Comparison of ENCODE assay signal across 8 mouse cellular contexts in genomic region chr2:118203739-118204461, GRCm38 (mm10). TPM values are rescaled to one million over a fixed set of nuclear protein-coding genes. Genes with fewer than 3 reads are reported as not detected.
DNase-seq lines count a peak whose midpoint lies in the region; ATAC-seq lines count a peak whose summit lies in the region.

No protein-coding gene starts in this region.

- 12% methylated on average over 16 of the region's 16 CpGs for WGBS in lung, embryonic 15.5 days
- 7% methylated on average over 16 of the region's 16 CpGs for WGBS in limb, embryonic 13.5 days

- H3K4me3 ChIP-seq in lung, embryonic 15.5 days = no peak overlapping the region
- H3K4me3 ChIP-seq in limb, embryonic 13.5 days = no peak overlapping the region

- H3K27me3 ChIP-seq in lung, embryonic 15.5 days = no peaks in the 10 kb centered on the region
- H3K27me3 ChIP-seq in limb, embryonic 13.5 days = peaks cover 14% of the 10 kb centered on the region

- no peak overlapping the region for H3K27ac ChIP-seq in lung, embryonic 15.5 days
- H3K27ac ChIP-seq in limb, embryonic 13.5 days = no peak overlapping the region

- no peak for ATAC-seq in lung, embryonic 15.5 days (ENCODE audit: borderline replicate concordance, extremely low read depth, low FRiP score, low TSS enrichment)
- no peak for ATAC-seq in limb, embryonic 13.5 days (ENCODE audit: low FRiP score, low read depth)
- ATAC-seq in megakaryocyte, adult 5-6 weeks (ENCODE audit: poor library complexity, severe bottlenecking) = no peak

- H3K4me1 ChIP-seq in lung, embryonic 15.5 days = peaks cover 21% of the 10 kb centered on the region
- peaks cover 21% of the 10 kb centered on the region for H3K4me1 ChIP-seq in limb, embryonic 13.5 days

- no peaks in the 10 kb centered on the region for H3K9me3 ChIP-seq in lung, embryonic 15.5 days
- no peaks in the 10 kb centered on the region for H3K9me3 ChIP-seq in limb, embryonic 13.5 days

- H3K36me3 ChIP-seq in lung, embryonic 15.5 days = no peaks in the 10 kb centered on the region
- H3K36me3 ChIP-seq in limb, embryonic 13.5 days = no peaks in the 10 kb centered on the region

- no peak for DNase-seq in lung, postnatal 4 days
- peak; percentile 27 to 39 for DNase-seq in frontal cortex, postnatal 10 days (ENCODE audit: low spot score in 2 of 2)
- DNase-seq in kidney, postnatal 14 days = peak; percentile 52
- peak; percentile 39 for DNase-seq in right cerebral cortex, postnatal 4 days
- DNase-seq in c-Kit-positive CD71-positive TER-119-positive erythroid progenitor cells, embryonic 14.5 days (ENCODE audit: low spot score) = no peak

- peak overlapping the region; percentile 29 for H3K4me2 ChIP-seq in lung, embryonic 15.5 days
- H3K4me2 ChIP-seq in limb, embryonic 13.5 days (replicated peaks) = peak overlapping the region; percentile 30

- H3K9ac ChIP-seq in lung, embryonic 15.5 days = no peak overlapping the region
- H3K9ac ChIP-seq in limb, embryonic 13.5 days = no peak overlapping the region

RNA-seq across cellular contexts. Expression of gene Fsip1, which starts 52.9 kb away (rescaled TPM):
- polyA plus RNA-seq in lung, embryonic 15.5 days (2015; fragmentation: Nextera tagmentation; extraction: Ambion mirVana) = 0.89 and 1.3 TPM in 2 replicates
- 0.48 and 0.75 TPM in 2 replicates for polyA plus RNA-seq in limb, embryonic 13.5 days (2015; fragmentation: Nextera tagmentation; extraction: Ambion mirVana)
- total RNA-seq in megakaryocyte, adult 5-6 weeks (2015) = not detected in 2 replicates
- total RNA-seq in megakaryocyte, adult 5-6 weeks (2017) = 0.07 TPM in 1 of 2 replicates, not detected in the other

Comparison
In these comparisons a context has a peak if more than half of its experiments do, and no peak if none do; other contexts are left out.
1. DNase-seq: peak in frontal cortex, postnatal 10 days (2 of 2), kidney, postnatal 14 days (single experiment) and right cerebral cortex, postnatal 4 days (single experiment); none in lung, postnatal 4 days (0 of 2) and c-Kit-positive CD71-positive TER-119-positive erythroid progenitor cells, embryonic 14.5 days (single experiment).